Mouse (Mus musculus): ENCODE data around the gene Hnmt. TPM values are rescaled to one million over a fixed set of nuclear protein-coding genes. Genes with fewer than 3 reads are reported as not detected.
A peak's percentile ranks its signal among the peaks of the same experiment; 100 is the strongest.
"Not testable (repeated sequence)": the region's sequence is repeated elsewhere in the genome, so short reads cannot be mapped to it uniquely, and the experiment has no call there.

The Hnmt gene
- total and polyA plus RNA-seq, 3 experiments: 1.9 to 13.5 (median 13.3) TPM

- peak overlapping the region; percentile 81 for H3K27ac ChIP-seq
- WGBS: 63% methylated on average over 6 of the region's 6 CpGs
- no peaks in the 10 kb centered on the region for H3K4me1 ChIP-seq (ENCODE audit: control insufficient read depth, insufficient read depth, low read length)
- intact Hi-C loops (cut with DNase I): no loop called here
- H3K36me3 ChIP-seq (ENCODE audit: control insufficient read depth, insufficient read depth, low read length): no peaks in the 10 kb centered on the region
- H3K27me3 ChIP-seq (ENCODE audit: control insufficient read depth, insufficient read depth, low read length): no peaks in the 10 kb centered on the region
- no peaks in the 10 kb centered on the region for H3K79me2 ChIP-seq (replicated peaks; ENCODE audit: control insufficient read depth, insufficient read depth, low read length)
- H3K4me3 ChIP-seq: peak overlapping the region; percentile 60
- DNase-seq: no peak
- peak overlapping the region; percentile 69 for H3K9ac ChIP-seq (ENCODE audit: low read depth, low read length)
- TF ChIP-seq CTCF (IDR thresholded peaks at IDR 0.05) (no peak), POLR2A (IDR thresholded peaks at IDR 0.05; ENCODE audit: insufficient read depth, low read depth, low read length) (no peak), EP300 (IDR thresholded peaks at IDR 0.05; ENCODE audit: insufficient read depth, low read depth, low read length) (no peak)
Observed at GRCm38 (mm10) chr2:24047551-24048479, 1.4 kb downstream of the Hnmt start.

GRCm38 (mm10) chr2:24042901-24043300 lies 6.3 kb downstream of the Hnmt start:
- Histone ChIP-seq H3K27me3 (ENCODE audit: control insufficient read depth, insufficient read depth, low read length) (no peaks in the 10 kb centered on the region), H3K27ac (no peak overlapping the region), H3K9ac (ENCODE audit: low read depth, low read length) (no peak overlapping the region), H3K79me2 (replicated peaks; ENCODE audit: control insufficient read depth, insufficient read depth, low read length) (no peaks in the 10 kb centered on the region), H3K36me3 (ENCODE audit: control insufficient read depth, insufficient read depth, low read length) (no peaks in the 10 kb centered on the region), H3K4me1 (ENCODE audit: control insufficient read depth, insufficient read depth, low read length) (no peaks in the 10 kb centered on the region), H3K4me3 (no peak overlapping the region)
- 73% methylated on average over 1 of the region's 1 CpGs for WGBS
- no peak for TF ChIP-seq CTCF (IDR thresholded peaks at IDR 0.05)
- TF ChIP-seq POLR2A (IDR thresholded peaks at IDR 0.05; ENCODE audit: insufficient read depth, low read depth, low read length): no peak
- TF ChIP-seq EP300 (IDR thresholded peaks at IDR 0.05; ENCODE audit: insufficient read depth, low read depth, low read length): no peak
- DNase-seq: no peak
- intact Hi-C loops (cut with DNase I): no loop called here

GRCm38 (mm10) chr2:24040531-24040930 lies 8.7 kb downstream of the Hnmt start:
- 95% methylated on average over 1 of the region's 1 CpGs for WGBS
- no peaks in the 10 kb centered on the region for H3K4me1 ChIP-seq (ENCODE audit: control insufficient read depth, insufficient read depth, low read length)
- intact Hi-C loops (cut with DNase I): no loop called here
- no peaks in the 10 kb centered on the region for H3K36me3 ChIP-seq (ENCODE audit: control insufficient read depth, insufficient read depth, low read length)
- no peak for TF ChIP-seq CTCF (IDR thresholded peaks at IDR 0.05)
- TF ChIP-seq POLR2A (IDR thresholded peaks at IDR 0.05; ENCODE audit: insufficient read depth, low read depth, low read length): no peak
- TF ChIP-seq EP300 (IDR thresholded peaks at IDR 0.05; ENCODE audit: insufficient read depth, low read depth, low read length): no peak
- DNase-seq: no peak
- no peaks in the 10 kb centered on the region for H3K27me3 ChIP-seq (ENCODE audit: control insufficient read depth, insufficient read depth, low read length)
- no peak overlapping the region for H3K9ac ChIP-seq (ENCODE audit: low read depth, low read length)
- no peaks in the 10 kb centered on the region for H3K79me2 ChIP-seq (replicated peaks; ENCODE audit: control insufficient read depth, insufficient read depth, low read length)
- H3K4me3 ChIP-seq: no peak overlapping the region
- H3K27ac ChIP-seq: no peak overlapping the region

- H3K27me3 ChIP-seq (ENCODE audit: control insufficient read depth, insufficient read depth, low read length); DNase-seq; H3K4me1 ChIP-seq (ENCODE audit: control insufficient read depth, insufficient read depth, low read length); intact Hi-C loops (cut with DNase I); H3K4me3 ChIP-seq; H3K9ac ChIP-seq (ENCODE audit: low read depth, low read length); H3K27ac ChIP-seq; H3K79me2 ChIP-seq (replicated peaks; ENCODE audit: control insufficient read depth, insufficient read depth, low read length); H3K36me3 ChIP-seq (ENCODE audit: control insufficient read depth, insufficient read depth, low read length): not testable (repeated sequence)
Observed at GRCm38 (mm10) chr2:24019386-24019785, 29.8 kb downstream of the Hnmt start.

DNA sequence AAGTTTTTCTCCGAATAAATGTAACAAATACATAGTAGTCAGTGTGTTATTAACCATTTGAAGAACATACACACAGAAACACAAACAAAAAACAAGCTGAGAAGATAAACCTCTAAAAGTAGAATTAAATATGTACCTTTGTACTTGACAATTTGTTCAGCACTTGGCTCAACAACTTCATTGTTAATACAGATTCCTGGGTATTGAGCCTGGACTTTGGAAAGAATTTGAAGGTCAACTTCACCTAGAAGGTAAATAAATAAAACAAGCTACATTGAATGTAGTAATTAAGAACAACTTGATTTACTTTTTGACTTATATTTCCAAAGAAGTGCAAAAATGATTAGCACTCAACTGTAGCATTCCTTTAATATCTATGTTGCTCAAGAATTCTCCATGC lies 30.2 kb downstream of the Hnmt start:
- Histone ChIP-seq H3K79me2 (replicated peaks; ENCODE audit: control insufficient read depth, insufficient read depth, low read length) (no peaks in the 10 kb centered on the region), H3K36me3 (ENCODE audit: control insufficient read depth, insufficient read depth, low read length) (no peaks in the 10 kb centered on the region), H3K27me3 (ENCODE audit: control insufficient read depth, insufficient read depth, low read length) (no peaks in the 10 kb centered on the region), H3K9ac (ENCODE audit: low read depth, low read length) (no peak overlapping the region), H3K4me1 (ENCODE audit: control insufficient read depth, insufficient read depth, low read length) (no peaks in the 10 kb centered on the region), H3K27ac (no peak overlapping the region), H3K4me3 (no peak overlapping the region)
- 75% methylated on average over 1 of the region's 1 CpGs for WGBS
- no peak for DNase-seq
- TF ChIP-seq EP300 (IDR thresholded peaks at IDR 0.05; ENCODE audit: insufficient read depth, low read depth, low read length) (no peak), POLR2A (IDR thresholded peaks at IDR 0.05; ENCODE audit: insufficient read depth, low read depth, low read length) (no peak), CTCF (IDR thresholded peaks at IDR 0.05) (no peak)
- intact Hi-C loops (cut with DNase I): no loop called here

DNA sequence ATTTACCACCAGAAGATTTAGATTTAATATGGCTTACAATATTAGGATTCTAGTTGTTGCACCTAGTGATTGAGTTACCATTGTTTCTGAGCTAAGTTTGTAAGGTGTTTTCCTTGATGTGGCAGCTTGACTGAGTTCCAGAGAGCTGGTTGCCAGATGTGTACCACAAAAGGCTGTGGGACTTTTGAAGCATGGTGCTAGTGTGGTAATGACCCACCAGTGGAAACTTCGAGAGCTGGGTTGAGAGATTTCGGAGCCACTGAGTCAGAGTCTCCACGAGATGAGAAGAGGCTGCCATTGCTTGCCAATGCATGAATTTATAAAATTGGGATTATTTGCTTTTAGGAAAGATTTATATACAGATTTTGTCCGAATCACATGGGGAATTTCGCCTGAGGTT lies 34.2 kb downstream of the Hnmt start:
- 70% methylated on average over 5 of the region's 5 CpGs for WGBS
- H3K27ac ChIP-seq: no peak overlapping the region
- H3K4me3 ChIP-seq: no peak overlapping the region
- intact Hi-C loops (cut with DNase I): no loop called here
- no peaks in the 10 kb centered on the region for H3K79me2 ChIP-seq (replicated peaks; ENCODE audit: control insufficient read depth, insufficient read depth, low read length)
- H3K36me3 ChIP-seq (ENCODE audit: control insufficient read depth, insufficient read depth, low read length): no peaks in the 10 kb centered on the region
- H3K27me3 ChIP-seq (ENCODE audit: control insufficient read depth, insufficient read depth, low read length): no peaks in the 10 kb centered on the region
- TF ChIP-seq CTCF (IDR thresholded peaks at IDR 0.05) (no peak), POLR2A (IDR thresholded peaks at IDR 0.05; ENCODE audit: insufficient read depth, low read depth, low read length) (no peak), EP300 (IDR thresholded peaks at IDR 0.05; ENCODE audit: insufficient read depth, low read depth, low read length) (no peak)
- H3K4me1 ChIP-seq (ENCODE audit: control insufficient read depth, insufficient read depth, low read length): no peaks in the 10 kb centered on the region
- H3K9ac ChIP-seq (ENCODE audit: low read depth, low read length): no peak overlapping the region
- DNase-seq: no peak

Measured in heart, adult 2 months (tissue).